Mouse (Mus musculus) testis, adult 2 months (tissue): Measurements from ENCODE around the gene Apom. TPM values are rescaled to one million over a fixed set of nuclear protein-coding genes. Genes with fewer than 3 reads are reported as not detected.

Experiments
- H3K27ac ChIP-seq: fragments of 200-500 bp; 2 replicates; pipeline ENCODE4 v1.5.1; 2012; ENCODE audit warnings: low read depth, low read length; ENCODE audit not compliant: control insufficient read depth, insufficient read depth
- H3K27me3 ChIP-seq: fragments of 200-500 bp; 2 replicates; pipeline ENCODE4 v1.6.1; 2012; ENCODE audit warnings: mild to moderate bottlenecking, low read length, moderate library complexity; ENCODE audit not compliant: control insufficient read depth, insufficient read depth
- H3K36me3 ChIP-seq: fragments of 200-500 bp; 2 replicates; pipeline ENCODE4 v1.6.1; 2012; ENCODE audit warnings: mild to moderate bottlenecking, low read length; ENCODE audit not compliant: control insufficient read depth, insufficient read depth
- H3K4me1 ChIP-seq: fragments of 200-500 bp; 2 replicates; pipeline ENCODE4 v1.6.1; 2012; ENCODE audit warnings: low read length; ENCODE audit not compliant: control insufficient read depth, insufficient read depth
- H3K4me3 ChIP-seq: fragments of 200-500 bp; 2 replicates; pipeline ENCODE4 v1.5.1; 2012; ENCODE audit warnings: low read depth, mild to moderate bottlenecking, low read length, moderate library complexity, mixed read lengths; ENCODE audit not compliant: control insufficient read depth
- CTCF ChIP-seq: fragments of 200-500 bp; IDR thresholded peaks from 2 replicates; pipeline ENCODE4 v1.5.1; 2012; ENCODE audit warnings: low read depth, mild to moderate bottlenecking, inconsistent platforms, low read length, moderate library complexity; ENCODE audit not compliant: control insufficient read depth, insufficient read depth, insufficient replicate concordance
- POLR2A ChIP-seq: fragments of 200-500 bp; IDR thresholded peaks from 2 replicates; pipeline ENCODE4 v1.6.1; 2012; ENCODE audit warnings: low read depth, mild to moderate bottlenecking, inconsistent platforms, low read length, moderate library complexity; ENCODE audit not compliant: control insufficient read depth
- polyA plus RNA-seq: library from polyadenylated mRNA; depleted of rRNA; stranded (reverse); fragments of >200 nt; gene quantifications from 2 replicates; pipeline ENCODE4 v1.2.3, GENCODE M21; 2012

Apom gene
- polyA plus RNA-seq, 1 experiment, result 0.48 TPM

DNA sequence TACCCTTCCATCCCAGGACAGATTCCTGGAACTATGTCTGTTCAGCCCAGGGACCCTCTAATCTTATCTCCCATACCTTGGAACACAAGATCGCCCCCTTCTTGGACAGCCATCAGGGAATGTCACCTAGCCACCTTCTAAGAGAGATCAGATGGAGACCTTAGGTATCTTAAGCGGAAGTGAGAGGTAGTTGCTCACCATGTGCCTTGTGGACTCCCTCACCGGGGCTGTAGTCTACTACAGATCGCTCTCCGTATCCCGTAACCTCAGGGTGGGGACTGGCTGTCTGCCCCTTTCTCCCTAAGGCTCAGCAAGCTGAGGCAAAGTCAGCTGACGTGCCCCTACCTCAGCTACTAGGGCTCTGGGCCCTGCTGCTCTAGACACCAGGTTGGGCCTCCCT is 27.8 kb downstream of the Apom start:
- H3K36me3 ChIP-seq, result no peaks in the 10 kb centered on the region; the same call in 1 of the 2 replicates
- peaks cover 2% of the 10 kb centered on the region for H3K4me1 ChIP-seq
- TF ChIP-seq CTCF (no peak), POLR2A (no peak)
- H3K27me3 ChIP-seq, result no peaks in the 10 kb centered on the region
- H3K27ac ChIP-seq, result no peak overlapping the region
- no peak overlapping the region for H3K4me3 ChIP-seq

DNA sequence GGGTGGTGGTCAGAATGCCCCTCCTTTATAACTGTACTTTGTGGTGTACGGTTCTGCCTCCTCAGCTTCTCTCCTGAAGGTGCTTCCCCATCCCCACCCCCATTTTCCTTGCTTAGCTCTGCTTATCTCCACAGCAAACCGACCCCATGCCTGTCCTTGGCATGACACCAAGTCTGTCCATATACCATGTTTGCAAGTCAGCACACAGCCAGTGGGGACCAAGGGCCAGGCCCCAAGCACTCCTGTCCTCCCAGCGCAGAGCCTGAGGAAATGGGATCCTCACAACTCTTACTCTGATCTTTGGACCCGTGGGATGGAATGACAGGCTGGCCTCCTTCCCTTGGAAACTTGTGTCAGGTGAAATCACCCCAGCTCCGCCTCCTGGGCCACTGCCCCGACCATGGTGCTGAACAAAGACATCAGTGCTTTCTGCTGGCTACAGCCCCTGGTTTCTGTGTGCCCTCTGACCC is 28.6 kb downstream of the Apom start:
- Histone ChIP-seq H3K27ac (no peak overlapping the region), H3K4me1 (no peaks in the 10 kb centered on the region), H3K27me3 (no peaks in the 10 kb centered on the region), H3K36me3 (no peaks in the 10 kb centered on the region; the same call in 1 of the 2 replicates), H3K4me3 (no peak overlapping the region)
- TF ChIP-seq CTCF (no peak), POLR2A (no peak)

GRCm38 (mm10) chr17:35102299-35102698 is 29.6 kb downstream of the Apom start:
- H3K36me3 ChIP-seq, result no peaks in the 10 kb centered on the region; the same call in 1 of the 2 replicates
- TF ChIP-seq CTCF, result no peak
- no peak for TF ChIP-seq POLR2A
- no peak overlapping the region for H3K27ac ChIP-seq
- no peaks in the 10 kb centered on the region for H3K27me3 ChIP-seq
- H3K4me3 ChIP-seq, result no peak overlapping the region
- no peaks in the 10 kb centered on the region for H3K4me1 ChIP-seq

GRCm38 (mm10) chr17:35101161-35101560 is 30.7 kb downstream of the Apom start:
- Histone ChIP-seq H3K27ac (no peak overlapping the region), H3K4me3 (no peak overlapping the region), H3K4me1 (no peaks in the 10 kb centered on the region), H3K27me3 (no peaks in the 10 kb centered on the region), H3K36me3 (no peaks in the 10 kb centered on the region; the same call in none of the 2 replicates)
- TF ChIP-seq CTCF (no peak), POLR2A (no peak)

GRCm38 (mm10) chr17:35100196-35100765 is 31.6 kb downstream of the Apom start:
- TF ChIP-seq CTCF (no peak), POLR2A (no peak)
- H3K4me3 ChIP-seq, result no peak overlapping the region

GRCm38 (mm10) chr17:35097164-35097655 is 34.6 kb downstream of the Apom start:
- Histone ChIP-seq H3K4me1 (no peaks in the 10 kb centered on the region), H3K27me3 (no peaks in the 10 kb centered on the region), H3K27ac (no peak overlapping the region), H3K4me3 (no peak overlapping the region), H3K36me3 (no peaks in the 10 kb centered on the region; the same call in none of the 2 replicates)
- TF ChIP-seq POLR2A, result no peak
- TF ChIP-seq CTCF, result no peak

More at GRCm38 (mm10) chr17:35100196-35100765, 31.6 kb downstream of the Apom start:
- no peaks in the 10 kb centered on the region for H3K4me1 ChIP-seq
- no peaks in the 10 kb centered on the region; the same call in none of the 2 replicates for H3K36me3 ChIP-seq
- no peak overlapping the region for H3K27ac ChIP-seq
- no peaks in the 10 kb centered on the region for H3K27me3 ChIP-seq

- no peaks in the 10 kb centered on the region; the same call in none of the 2 replicates for H3K36me3 ChIP-seq
- no peaks in the 10 kb centered on the region for H3K27me3 ChIP-seq
- no peak for TF ChIP-seq POLR2A
- TF ChIP-seq CTCF, result no peak
- no peaks in the 10 kb centered on the region for H3K4me1 ChIP-seq
- H3K4me3 ChIP-seq, result no peak overlapping the region
- no peak overlapping the region for H3K27ac ChIP-seq
Measured at GRCm38 (mm10) chr17:35096597-35096996, 35.3 kb downstream of the Apom start.
